Comparison of ENCODE assay signal across 8 mouse cellular contexts in the genomic region with DNA sequence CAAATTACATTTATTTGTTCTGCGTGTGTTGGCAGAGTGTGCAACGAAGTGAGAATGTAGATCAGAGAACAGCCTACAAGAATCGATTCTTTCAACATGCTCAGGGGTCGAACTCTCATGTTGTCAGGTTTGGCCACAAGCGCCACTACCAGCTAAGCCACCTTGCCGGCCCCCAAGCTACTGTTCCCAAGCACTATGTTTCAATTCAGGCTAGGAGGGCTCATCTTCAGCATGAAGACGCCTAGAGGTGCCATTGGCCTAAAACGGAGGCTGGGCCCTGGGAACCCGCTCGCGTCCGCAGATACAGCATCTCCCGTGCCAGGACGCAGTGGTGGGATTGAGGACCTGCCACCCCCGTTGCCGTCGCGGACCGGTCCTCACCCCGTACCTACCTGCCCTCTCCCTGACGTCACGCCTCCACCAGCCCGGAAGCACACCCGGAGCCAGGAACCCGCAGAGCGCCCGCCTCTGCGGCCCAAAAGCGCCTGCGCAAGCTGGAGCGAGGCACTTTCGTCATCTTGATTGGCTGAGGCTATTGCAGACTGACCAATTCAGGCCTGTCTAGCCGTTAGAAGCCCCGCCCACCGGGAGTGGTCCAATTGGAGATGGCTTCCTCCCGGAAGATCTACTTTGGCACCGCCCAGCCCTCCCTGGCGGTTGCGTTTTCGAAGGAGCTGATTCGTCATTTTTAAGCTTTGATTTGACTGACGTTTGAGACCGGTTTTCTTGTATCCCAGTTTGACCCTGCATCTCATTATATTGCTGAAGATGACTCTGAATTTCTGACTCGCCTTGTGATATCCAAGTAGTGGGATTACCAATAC. TPM values are rescaled to one million over a fixed set of nuclear protein-coding genes. Genes with fewer than 3 reads are reported as not detected.
DNase-seq lines count a peak whose midpoint lies in the region; ATAC-seq lines count a peak whose summit lies in the region.

Gene Ccdc130 (minus strand): TSS at position 431 of the 824 bp plus-strand sequence.

- peaks cover 22% of the 10 kb centered on the region for H3K36me3 ChIP-seq in heart, embryonic 14.5 days (ENCODE audit: control insufficient read depth, insufficient read depth, low read length)
- peaks cover 19% of the 10 kb centered on the region for H3K36me3 ChIP-seq in liver, embryonic 13.5 days
- peaks cover 4% of the 10 kb centered on the region; the same call in 1 of the 2 replicates for H3K36me3 ChIP-seq in stomach, embryonic 16.5 days (ENCODE audit: control insufficient read depth, insufficient read depth, low read length)

- peak within 1 kb of the TSS in 1 of 2 experiments; percentile 57; a peak in 1 of 4 replicates for H3K27ac ChIP-seq in heart, embryonic 14.5 days (replicated peaks in 1 of 2; ENCODE audit: control insufficient read depth in 1 of 2, insufficient read depth in 1 of 2, low read depth in 2 of 2, low read length in 2 of 2)
- H3K27ac ChIP-seq in liver, embryonic 13.5 days, result peak within 1 kb of the TSS; percentile 45
- peak within 1 kb of the TSS; percentile 39; the same call in 1 of the 2 replicates for H3K27ac ChIP-seq in stomach, embryonic 16.5 days (ENCODE audit: low read length)

- H3K4me2 ChIP-seq in heart, embryonic 14.5 days (ENCODE audit: low read length), result peak within 1 kb of the TSS; percentile 94
- peak within 1 kb of the TSS; percentile 84 for H3K4me2 ChIP-seq in liver, embryonic 13.5 days
- peak within 1 kb of the TSS; percentile 77 for H3K4me2 ChIP-seq in stomach, embryonic 16.5 days (ENCODE audit: low read depth, low read length)

- H3K9me3 ChIP-seq in heart, embryonic 14.5 days (ENCODE audit: control insufficient read depth, low read length), result no peaks in the 10 kb centered on the region
- no peaks in the 10 kb centered on the region for H3K9me3 ChIP-seq in liver, embryonic 13.5 days (replicated peaks)
- H3K9me3 ChIP-seq in stomach, embryonic 16.5 days (replicated peaks; ENCODE audit: control insufficient read depth, low read length), result no peaks in the 10 kb centered on the region

- peaks cover 0 to 11% of the 10 kb centered on the region in 2 experiments; a peak in 2 of 4 replicates for H3K4me1 ChIP-seq in heart, embryonic 14.5 days (ENCODE audit: control insufficient read depth in 2 of 2, insufficient read depth in 2 of 2, low read length in 2 of 2)
- H3K4me1 ChIP-seq in liver, embryonic 13.5 days (replicated peaks), result peaks cover 15% of the 10 kb centered on the region
- 0 out of 2 replicates have a peak, but pooled peaks cover 6% of the 10 kb centered on the region for H3K4me1 ChIP-seq in stomach, embryonic 16.5 days (ENCODE audit: control insufficient read depth, insufficient read depth, low read length)

- WGBS in heart, embryonic 14.5 days, result under 1% methylated on average over 44 of the region's 44 CpGs
- under 1% methylated on average over 44 of the region's 44 CpGs for WGBS in liver, embryonic 13.5 days (ENCODE audit: insufficient replicate concordance)
- WGBS in stomach, embryonic 16.5 days, result 1% methylated on average over 44 of the region's 44 CpGs

- peak within 1 kb of the TSS; percentile 70 to 89 for H3K4me3 ChIP-seq in heart, embryonic 14.5 days (ENCODE audit: control insufficient read depth in 1 of 2, insufficient read depth in 1 of 2, low read depth in 1 of 2, low read length in 2 of 2)
- peak within 1 kb of the TSS; percentile 83 for H3K4me3 ChIP-seq in liver, embryonic 13.5 days (replicated peaks)
- peak within 1 kb of the TSS; percentile 58 for H3K4me3 ChIP-seq in stomach, embryonic 16.5 days (replicated peaks; ENCODE audit: low read length)

- H3K27me3 ChIP-seq in heart, embryonic 14.5 days (ENCODE audit: control insufficient read depth, insufficient read depth, low read length), result no peaks in the 10 kb centered on the region
- H3K27me3 ChIP-seq in liver, embryonic 13.5 days, result no peaks in the 10 kb centered on the region
- no peaks in the 10 kb centered on the region for H3K27me3 ChIP-seq in stomach, embryonic 16.5 days (ENCODE audit: control insufficient read depth, insufficient read depth, low read length)

- peak; percentile 97 for ATAC-seq in CD4-positive, CD25-positive, alpha-beta regulatory T cell, adult 4 months
- ATAC-seq in heart, embryonic 14.5 days (ENCODE audit: insufficient number of reproducible peaks, insufficient read depth, low FRiP score, low read depth), result peak; percentile 99
- peak; percentile 99 for ATAC-seq in liver, embryonic 13.5 days (ENCODE audit: low read depth)
- ATAC-seq in stomach, embryonic 16.5 days (ENCODE audit: insufficient read depth, low FRiP score), result peak; percentile 100

- peak within 1 kb of the TSS; percentile 93 for H3K9ac ChIP-seq in heart, embryonic 14.5 days (ENCODE audit: low read length)
- peak within 1 kb of the TSS; percentile 81 for H3K9ac ChIP-seq in liver, embryonic 13.5 days
- H3K9ac ChIP-seq in stomach, embryonic 16.5 days (ENCODE audit: low read length), result peak within 1 kb of the TSS; percentile 70

- peak; percentile 100 for DNase-seq in c-Kit-negative CD71-positive TER-119-positive erythroid progenitor cells, embryonic 14.5 days (ENCODE audit: low read depth, low spot score)
- DNase-seq in fibroblast of lung, adult 2 months (ENCODE audit: low read depth), result peak; percentile 99
- peak; percentile 100 for DNase-seq in kidney, postnatal 14 days
- peak; percentile 100 for DNase-seq in liver, embryonic 13.5 days
- peak; percentile 98 for DNase-seq in neural tube, embryonic 10.5 days (ENCODE audit: extremely low spot score, low spot score)

RNA-seq across cellular contexts. Expression of gene Ccdc130, which starts in this region (rescaled TPM):
- polyA plus RNA-seq in CD4-positive, CD25-positive, alpha-beta regulatory T cell, adult 4 months (2017; shearing (Covaris generic)), result 10 to 100 TPM; 52.0 to 56.6 TPM
- polyA plus RNA-seq in heart, embryonic 14.5 days (2014; fragmentation: Nextera tagmentation; extraction: Ambion mirVana), result 17.5 and 20.8 TPM in 2 replicates
- 8.8 and 9.1 TPM in 2 replicates for polyA plus RNA-seq in liver, embryonic 13.5 days (2015; fragmentation: Nextera tagmentation; extraction: Ambion mirVana)
- polyA plus RNA-seq in stomach, embryonic 16.5 days (2015; fragmentation: Nextera tagmentation; extraction: Ambion mirVana), result 18.8 and 19.0 TPM in 2 replicates
